Mouse (Mus musculus) inflammation-experienced regulatory T-cells (primary cell): Measurements from ENCODE around the gene Lbr. TPM values are rescaled to one million over a fixed set of nuclear protein-coding genes. Genes with fewer than 3 reads are reported as not detected.

Experiments
- polyA plus RNA-seq, 2 experiments: library from polyadenylated mRNA; unstranded; fragments of 100-300 nt; shearing (Covaris generic); gene quantifications; one replicate each; pipeline ENCODE4 v1.2.1; 2017

Gene Lbr
- polyA plus RNA-seq = 100 to 1,000 TPM; 258 to 382 TPM

DNA sequence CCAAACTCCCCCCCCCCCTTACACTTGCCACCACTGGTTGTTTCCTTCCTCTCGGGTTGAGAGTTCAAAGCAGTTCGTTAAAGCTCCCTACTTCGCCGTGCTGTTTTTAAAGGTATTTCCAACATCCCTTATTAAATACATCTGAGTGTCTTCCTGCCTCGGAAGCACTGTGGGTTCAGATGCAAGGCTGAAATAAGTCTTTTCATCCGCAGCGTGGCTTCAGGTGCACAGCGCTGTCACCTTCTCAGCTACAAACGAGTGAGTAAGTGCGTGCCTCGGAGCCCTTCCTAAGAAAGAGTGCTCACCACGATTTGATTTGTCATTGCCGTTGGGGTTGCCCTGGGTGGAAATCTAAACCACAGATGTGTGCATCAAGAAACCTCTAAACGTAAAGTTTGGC is at the start of gene Lbr:
Gene Lbr (minus strand): TSS at position 266 of the 400 bp plus-strand sequence.

Other genes with a start within 250 kb of the Lbr start
- gene Enah, start 176.9 kb upstream of the Lbr start, polyA plus RNA-seq = 1 to 10 TPM in 1 of 2 experiments, under 1 TPM in 1; 0.58 to 1.9 TPM